Mouse (Mus musculus) lung, adult 18-20 months (tissue): ENCODE measurements around the gene Zfp870.
A peak's percentile ranks its signal among the peaks of the same experiment; 100 is the strongest.

Source experiments
- DNase-seq, 2 experiments: peaks; one replicate each; pipeline ENCODE4 v3.0.0; 2022; ENCODE audit warnings: mixed read lengths in 2 of 2

The Zfp870 gene

GRCm38 (mm10) chr17:32891239-32892180, at the start of gene Zfp870:
Gene Zfp870 (minus strand): TSS chr17:32891642.
- peak; percentile 88 to 94 for DNase-seq

GRCm38 (mm10) chr17:32939831-32940230, 48.4 kb upstream of the Zfp870 start:
- DNase-seq = no peak

GRCm38 (mm10) chr17:32927803-32928202, 36.4 kb upstream of the Zfp870 start:
- DNase-seq = no peak

GRCm38 (mm10) chr17:32924658-32925312, 33.3 kb upstream of the Zfp870 start:
- DNase-seq = peak; percentile 74 to 84

- no peak for DNase-seq
These were observed 32.2 kb upstream of the Zfp870 start for GRCm38 (mm10) chr17:32923681-32924080.

- no peak for DNase-seq
These were observed 27.7 kb upstream of the Zfp870 start for GRCm38 (mm10) chr17:32919123-32919522.

- DNase-seq = no peak
These were observed 25.7 kb upstream of the Zfp870 start, which contains the start of gene Cyp4f14 for GRCm38 (mm10) chr17:32917131-32917530. Gene Cyp4f14 (minus strand): TSS chr17:32917342.

GRCm38 (mm10) chr17:32916075-32916474, 24.6 kb upstream of the Zfp870 start:
- DNase-seq = no peak

- DNase-seq = no peak
These were observed 14.7 kb upstream of the Zfp870 start for GRCm38 (mm10) chr17:32906172-32906571.

- DNase-seq = peak; percentile 29 to 45
These were observed 13.8 kb upstream of the Zfp870 start for GRCm38 (mm10) chr17:32905239-32905638.

- DNase-seq = no peak
These were observed 13.0 kb upstream of the Zfp870 start for GRCm38 (mm10) chr17:32904414-32904813.

- no peak for DNase-seq
These were observed 10.5 kb upstream of the Zfp870 start for GRCm38 (mm10) chr17:32901751-32902525.

GRCm38 (mm10) chr17:32895421-32895820, 4.0 kb upstream of the Zfp870 start:
- no peak for DNase-seq

- DNase-seq = no peak
These were observed 2.5 kb upstream of the Zfp870 start for GRCm38 (mm10) chr17:32893901-32894300.

GRCm38 (mm10) chr17:32890852-32891238, 597 bp downstream of the Zfp870 start:
- DNase-seq = no peak

GRCm38 (mm10) chr17:32889611-32890010, 1.8 kb downstream of the Zfp870 start:
- DNase-seq = no peak

- DNase-seq = no peak
These were observed 10.9 kb downstream of the Zfp870 start for GRCm38 (mm10) chr17:32880320-32881218.

- DNase-seq = peak in 1 of 2 experiments; percentile 1
These were observed 12.7 kb downstream of the Zfp870 start for GRCm38 (mm10) chr17:32878773-32879172.

GRCm38 (mm10) chr17:32877471-32878171, 13.8 kb downstream of the Zfp870 start:
- DNase-seq = no peak

- DNase-seq = no peak
These were observed 18.7 kb downstream of the Zfp870 start for GRCm38 (mm10) chr17:32872696-32873095.

GRCm38 (mm10) chr17:32872091-32872490, 19.4 kb downstream of the Zfp870 start:
- DNase-seq = no peak
